Mouse (Mus musculus) mature B cell (primary cell): ENCODE data around the gene Cst9.

ENCODE experiments used
- in situ Hi-C: fragments of 300-500 bp; cut with MboI; formaldehyde crosslinking; loops from 2 replicates; pipeline ENCODE4 v1.14.3; 2019

Cst9 gene

DNA sequence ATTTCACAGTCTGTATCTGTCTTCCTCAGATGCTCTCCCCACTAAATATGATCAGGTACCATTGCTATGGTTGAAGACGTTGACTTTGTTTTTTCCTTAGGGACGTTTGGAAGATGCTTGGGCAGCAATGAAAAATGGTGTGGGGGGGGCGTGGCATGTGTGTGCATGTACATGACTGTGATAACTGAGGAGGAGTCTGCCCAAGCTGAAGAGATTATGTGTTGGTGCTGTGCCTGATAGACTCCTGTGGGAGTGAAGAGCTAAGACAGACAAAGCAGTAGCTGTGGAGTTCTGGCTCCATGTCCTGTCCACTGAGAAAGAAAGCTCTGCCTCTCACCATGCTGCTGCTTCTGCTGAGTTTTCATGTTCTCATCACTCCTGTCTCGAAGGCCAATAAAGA lies at the start of gene Cst9:
Cst9 (plus strand) TSS at position 236 of the 400 bp plus-strand sequence.
- in situ Hi-C loops = no loop called here

DNA sequence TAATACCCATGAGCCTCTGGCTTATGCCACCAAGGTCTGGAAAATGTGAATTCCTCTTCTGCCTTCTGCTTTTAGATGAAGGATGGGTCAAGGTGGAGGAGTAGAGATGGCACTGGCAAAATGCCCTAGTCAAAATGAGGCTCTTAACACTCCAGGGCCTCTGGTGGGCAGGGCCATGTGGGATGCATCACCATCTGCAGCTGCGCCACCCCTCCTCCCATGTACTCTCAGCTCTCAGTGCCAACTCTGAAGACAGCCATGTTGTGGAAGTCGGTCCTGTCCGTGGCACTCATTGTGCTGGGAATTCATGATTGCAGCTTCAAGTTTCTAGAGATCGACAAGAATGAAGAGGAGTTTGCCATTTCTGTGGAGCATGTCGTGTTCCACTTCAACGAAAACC lies 45.8 kb upstream of the Cst9 start, which contains the start of gene Cst12:
Cst12 (plus strand) TSS at position 220 of the 400 bp plus-strand sequence.
- in situ Hi-C loops = no loop called here

- in situ Hi-C loops = no loop called here
Observed at GRCm38 (mm10) chr2:148798485-148798884, 36.5 kb upstream of the Cst9 start, which contains the start of gene Cst8. TSS of gene Cst8 (plus strand) at chr2:148798785.

DNA sequence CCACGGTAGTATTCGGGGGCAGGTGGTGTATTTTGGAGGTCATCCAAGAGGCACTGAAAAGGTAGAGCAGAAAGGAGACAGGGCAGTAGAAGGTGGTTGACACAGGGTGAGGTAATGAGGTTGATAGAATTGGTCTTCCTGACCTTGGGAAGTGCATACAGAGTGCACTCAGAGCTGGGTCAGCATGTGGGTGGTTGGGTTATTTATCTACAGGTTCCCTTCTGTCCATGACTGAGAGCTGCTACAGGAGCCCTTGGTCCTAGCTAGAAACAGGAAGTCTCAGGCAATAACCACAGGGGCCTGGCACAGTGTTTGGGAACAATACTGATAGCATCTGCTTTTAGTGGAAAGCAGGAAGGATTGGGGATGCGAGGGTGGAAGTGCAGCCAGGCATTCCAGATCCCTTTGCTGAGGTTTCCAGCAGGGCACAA lies 33.4 kb upstream of the Cst9 start:
- in situ Hi-C loops = no loop called here

DNA sequence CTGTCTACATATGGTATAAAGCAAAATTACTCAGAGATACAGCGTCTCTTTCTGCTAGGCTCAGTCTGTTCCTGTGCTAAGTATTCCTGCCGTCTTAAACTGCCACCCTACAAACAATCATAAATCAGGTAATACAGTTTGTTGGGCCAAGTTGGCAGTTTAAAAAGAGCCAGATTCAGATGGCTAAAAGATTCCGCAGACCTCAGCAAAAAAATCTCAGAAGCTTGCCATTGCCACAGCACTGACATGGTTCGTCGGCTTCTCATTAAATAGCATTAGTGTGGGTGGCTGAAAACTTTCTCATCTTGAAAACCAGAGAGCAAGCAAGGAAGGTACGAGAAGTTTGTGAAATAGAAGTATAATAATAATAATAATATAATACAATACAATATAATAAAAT lies 28.3 kb upstream of the Cst9 start:
- in situ Hi-C loops = no loop called here

GRCm38 (mm10) chr2:148819909-148820308 lies 15.0 kb upstream of the Cst9 start, which contains the start of gene Cst13:
TSS of gene Cst13 (plus strand) at chr2:148820081.
- in situ Hi-C loops = no loop called here

DNA sequence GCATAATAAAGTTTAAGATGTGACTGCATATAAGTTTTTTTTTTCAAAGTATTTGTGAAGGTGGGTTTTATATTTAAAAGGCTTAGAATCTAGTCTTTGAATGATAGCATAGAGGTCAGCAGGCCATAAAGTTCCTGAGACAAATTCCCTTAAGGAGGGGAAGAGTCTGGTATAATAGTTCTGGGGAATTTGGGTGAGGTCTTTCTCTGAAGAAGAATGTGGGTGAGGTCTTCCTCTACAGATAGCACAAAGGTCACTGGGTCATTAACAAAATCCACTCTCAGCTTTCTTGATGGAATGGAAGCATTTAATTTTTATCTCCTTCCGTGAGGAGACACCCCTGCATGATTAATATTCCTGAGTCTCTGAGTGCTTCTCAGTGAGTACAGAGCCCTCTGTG lies 9.0 kb upstream of the Cst9 start:
- in situ Hi-C loops = no loop called here

- in situ Hi-C loops = no loop called here
Observed at GRCm38 (mm10) chr2:148838075-148838777, 3.3 kb downstream of the Cst9 start.

DNA sequence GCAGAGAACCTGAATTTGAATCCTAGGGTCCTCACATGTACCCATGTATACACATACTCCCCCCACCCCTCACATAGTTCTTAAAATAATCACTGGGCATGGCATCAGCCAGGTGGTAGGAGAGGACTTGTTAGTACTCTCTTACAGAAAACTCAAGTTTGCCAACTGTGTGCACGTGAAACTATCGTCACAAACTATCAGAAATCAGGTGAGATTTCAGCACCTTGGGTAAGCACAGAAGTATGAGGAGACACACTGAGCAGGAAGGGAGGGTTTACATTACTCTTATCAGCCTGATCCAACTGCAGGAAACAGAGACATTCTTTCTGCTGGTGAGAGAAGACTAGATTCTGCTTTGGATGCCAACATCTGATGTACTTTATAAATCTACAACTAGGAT lies 4.3 kb downstream of the Cst9 start:
- in situ Hi-C loops = no loop called here

DNA sequence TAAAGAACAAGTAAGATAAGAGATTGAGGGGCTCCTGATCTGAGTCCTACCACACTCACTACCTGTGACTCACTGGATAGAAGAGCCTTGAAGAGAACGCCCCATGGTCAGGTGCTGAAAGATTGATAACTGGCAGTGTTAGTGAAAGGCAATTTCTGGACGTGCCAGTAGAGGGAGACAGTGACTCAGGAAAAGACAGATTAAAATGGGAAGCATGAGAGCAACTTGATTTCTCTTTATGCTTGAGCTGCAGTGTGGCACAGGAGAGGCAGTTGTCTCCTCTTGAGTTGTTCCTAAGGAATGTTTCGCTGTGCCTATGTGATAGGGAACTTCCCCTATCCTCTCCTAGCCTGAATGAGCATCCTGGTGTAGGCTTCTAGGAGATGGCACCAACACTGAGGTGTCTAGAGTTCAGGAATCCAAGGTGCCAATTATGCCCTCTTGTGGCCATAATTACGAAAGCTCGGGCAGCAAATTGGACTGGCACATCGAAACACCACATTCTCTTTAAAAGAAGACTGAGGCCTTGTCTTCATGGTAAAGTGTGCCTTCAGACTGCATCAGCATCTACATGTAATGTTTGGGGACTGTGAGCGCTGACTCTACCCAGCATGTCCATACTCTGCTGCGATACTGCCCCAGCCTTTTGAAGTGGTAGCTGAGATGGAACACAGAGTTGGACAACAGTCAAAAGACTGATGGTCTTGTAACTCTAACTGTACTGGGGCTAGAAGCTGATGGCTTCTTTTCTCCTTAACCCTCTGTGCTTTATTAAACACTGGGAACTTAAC lies 16.4 kb downstream of the Cst9 start:
- in situ Hi-C loops = loop anchor here (5.0 kb wide), 1 partner anchor 51 kb away; no protein-coding TSS in a partner anchor

- in situ Hi-C loops = no loop called here
Observed at GRCm38 (mm10) chr2:148856630-148857400, 21.9 kb downstream of the Cst9 start.

DNA sequence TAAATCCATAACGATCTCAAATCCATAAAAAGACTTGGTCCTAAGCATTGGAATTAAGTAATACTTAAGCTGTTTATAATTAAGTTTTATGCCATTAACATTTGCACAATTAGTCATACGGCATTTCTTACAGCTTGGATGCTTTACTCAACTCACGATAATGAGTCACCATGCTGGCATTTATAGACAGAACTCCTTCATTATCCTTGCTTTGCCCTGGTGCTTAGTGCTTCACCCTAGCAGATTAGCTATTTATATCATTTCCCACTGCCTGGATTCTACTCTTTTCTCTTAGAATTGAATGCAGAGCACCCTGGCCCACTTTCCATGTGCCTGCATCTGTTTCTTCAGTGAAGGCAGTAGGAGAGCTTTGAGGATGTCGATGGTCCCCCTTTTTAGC lies 22.6 kb downstream of the Cst9 start:
- in situ Hi-C loops = no loop called here

GRCm38 (mm10) chr2:148860993-148861392 lies 26.0 kb downstream of the Cst9 start:
- in situ Hi-C loops = no loop called here

DNA sequence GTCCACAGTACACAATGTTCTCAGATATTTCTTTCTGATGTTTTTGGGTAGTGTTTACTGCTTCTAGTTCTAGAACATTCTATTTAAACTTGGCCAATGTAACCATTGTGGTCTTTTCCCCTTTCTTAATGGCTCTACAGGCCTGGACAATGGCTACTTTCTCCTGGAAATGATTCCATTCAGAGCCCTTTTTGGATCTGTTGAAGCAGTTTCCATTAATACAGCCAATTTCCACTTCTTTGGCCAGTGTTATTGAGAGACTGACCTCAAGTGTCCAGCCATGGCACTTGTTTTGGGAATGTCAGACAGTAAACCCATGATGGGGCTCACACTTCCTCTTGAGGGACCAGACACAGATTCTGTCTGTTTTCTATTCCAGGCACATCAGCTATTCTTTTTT lies 26.7 kb downstream of the Cst9 start:
- in situ Hi-C loops = no loop called here

DNA sequence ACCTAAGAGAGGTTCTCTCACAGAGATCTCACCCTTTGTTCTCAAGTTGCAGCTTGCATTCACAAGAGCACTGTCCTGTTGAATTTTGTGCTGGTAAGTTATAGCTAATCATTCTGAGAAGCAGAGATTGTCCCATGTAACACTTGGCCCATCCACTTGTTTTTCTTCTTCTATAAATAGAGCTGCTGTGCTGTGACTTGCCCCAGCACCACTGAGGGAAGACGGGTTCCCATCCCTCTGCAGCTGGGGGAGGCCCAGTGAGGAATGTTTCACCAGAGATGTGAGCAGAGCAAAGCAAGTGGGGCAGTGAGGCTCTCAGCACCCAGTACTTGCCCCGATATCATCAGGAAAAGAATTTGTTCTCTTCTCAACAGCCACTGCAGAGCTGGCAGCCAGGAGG lies 30.0 kb downstream of the Cst9 start, which contains the start of gene 9230104L09Rik:
9230104L09Rik (minus strand) TSS at position 73 of the 400 bp plus-strand sequence.
- in situ Hi-C loops = no loop called here

DNA sequence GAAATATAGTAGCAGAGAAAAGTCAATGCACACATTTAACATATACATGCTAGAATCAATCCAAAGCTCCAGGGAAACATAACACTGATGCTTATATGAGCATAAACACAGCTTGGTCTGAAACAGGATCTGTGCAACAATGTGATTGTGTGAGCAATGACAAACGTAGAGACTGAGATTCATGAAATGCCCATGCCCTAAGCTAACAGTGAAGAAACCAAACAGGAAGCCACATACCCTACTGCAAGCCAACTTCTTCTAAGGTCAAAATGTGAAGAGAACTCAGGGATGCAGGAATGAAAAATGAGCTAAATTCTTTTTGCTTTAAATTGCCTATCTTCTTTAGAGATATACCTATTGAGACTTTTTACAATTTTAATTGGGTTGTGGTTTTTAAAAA lies 34.0 kb downstream of the Cst9 start:
- in situ Hi-C loops = no loop called here

DNA sequence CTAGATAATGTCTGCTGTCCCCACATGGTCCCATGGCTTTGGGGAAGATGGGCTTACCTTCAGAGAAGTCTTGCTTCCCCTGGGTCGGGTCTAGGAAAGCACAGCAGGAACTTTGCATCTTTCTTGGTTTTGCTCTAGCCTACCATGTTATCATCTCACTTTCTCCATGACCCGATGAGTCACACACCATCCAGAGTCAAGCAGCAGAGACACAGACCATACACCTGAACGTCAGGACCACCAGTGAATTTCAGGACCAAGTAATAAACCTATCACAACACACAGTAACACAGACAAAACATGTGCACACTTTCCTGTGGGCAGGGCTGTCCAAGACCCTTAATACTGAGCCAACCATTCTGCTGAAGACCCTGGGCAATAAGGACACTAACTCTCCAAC lies 35.6 kb downstream of the Cst9 start:
- in situ Hi-C loops = no loop called here

DNA sequence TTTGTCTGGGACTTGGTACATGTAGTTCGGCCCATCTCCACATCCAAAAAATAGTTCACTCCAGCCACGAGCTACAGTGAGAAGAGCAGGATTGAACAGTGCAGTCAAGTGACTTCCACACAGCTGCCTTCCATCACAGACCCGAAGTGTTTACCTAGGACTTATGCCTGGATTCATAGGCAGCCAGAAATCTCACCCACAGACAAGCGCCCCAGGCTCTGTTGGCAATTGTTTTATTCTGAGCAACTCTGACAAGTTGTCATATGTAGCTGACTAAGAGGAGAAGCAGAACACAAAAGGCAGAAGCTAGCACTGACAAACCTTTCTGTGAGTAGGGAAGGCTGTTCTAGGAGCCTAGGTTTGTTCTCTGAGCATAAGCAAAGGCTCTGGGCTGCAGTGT lies 37.9 kb downstream of the Cst9 start:
- in situ Hi-C loops = no loop called here

GRCm38 (mm10) chr2:148874224-148874616 lies 39.3 kb downstream of the Cst9 start:
- in situ Hi-C loops = no loop called here

DNA sequence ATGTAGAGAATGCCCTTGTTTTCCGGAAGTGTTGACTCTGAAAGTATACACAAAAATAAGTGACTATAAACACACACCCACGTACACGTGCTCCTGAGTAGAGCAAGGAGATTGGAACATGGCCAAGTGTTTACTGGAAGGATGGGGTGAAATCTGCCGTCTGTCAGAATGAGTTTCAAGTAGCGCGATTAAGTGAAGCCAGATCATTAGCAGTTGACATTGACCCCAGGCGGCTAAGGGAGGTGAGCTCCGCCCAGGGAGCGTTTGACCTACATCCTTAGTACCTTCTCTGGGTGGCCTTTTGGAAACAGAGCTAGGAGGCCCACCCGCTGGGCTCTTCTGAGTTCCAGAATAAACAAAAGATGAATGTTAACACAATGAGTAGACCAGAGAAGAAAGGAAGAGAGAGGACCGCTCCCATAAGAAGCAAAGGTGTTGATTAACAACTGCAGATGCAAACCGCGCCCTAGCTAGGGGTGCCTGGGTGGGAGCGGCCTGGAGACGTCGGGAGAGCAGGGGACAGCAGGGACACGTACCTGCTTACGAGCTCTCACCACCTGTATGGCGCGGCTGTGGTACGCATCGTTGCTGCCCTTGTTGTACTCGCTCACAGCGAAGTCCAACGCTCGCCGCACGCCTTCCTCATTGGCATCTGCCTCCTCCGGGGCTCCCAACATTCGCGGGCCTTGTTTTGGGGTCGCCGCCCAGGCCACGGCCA lies 39.8 kb downstream of the Cst9 start:
- in situ Hi-C loops = no loop called here

DNA sequence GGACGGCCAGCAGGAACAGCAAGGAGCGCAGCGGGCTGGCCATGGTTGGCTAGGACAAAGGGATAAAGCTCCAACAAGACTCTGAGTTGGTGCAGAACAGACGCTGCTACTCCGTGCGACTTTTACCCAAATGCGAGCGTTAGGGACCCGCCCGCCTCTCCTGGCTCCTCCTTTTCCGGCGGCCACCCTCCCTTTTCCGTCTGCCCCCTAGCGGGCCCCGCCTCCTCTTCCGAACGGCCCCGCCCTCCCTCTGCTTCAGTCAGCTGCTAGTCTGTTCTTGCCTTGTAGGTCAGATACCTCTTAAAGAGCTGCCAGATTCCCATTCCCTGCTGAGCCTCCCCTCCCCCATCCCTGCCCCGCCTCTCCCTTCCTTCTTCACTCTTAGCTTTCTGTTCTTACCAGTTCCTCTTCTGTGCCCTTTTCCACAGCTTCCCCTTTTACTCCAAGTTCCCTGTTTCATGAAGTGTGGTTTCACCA lies 40.4 kb downstream of the Cst9 start, which contains the start of gene Cst3:
Cst3 (minus strand) TSS at position 358 of the 477 bp plus-strand sequence.
- in situ Hi-C loops = no loop called here
